Mouse (Mus musculus) brown adipose tissue, adult 24 weeks (tissue): ENCODE data around the gene Comt. TPM values are rescaled to one million over a fixed set of nuclear protein-coding genes. Genes with fewer than 3 reads are reported as not detected.

Experiments used
- H3K27ac ChIP-seq: fragments of 200-500 bp; replicated peaks from 2 replicates; pipeline ENCODE4 v1.5.1; 2012; ENCODE audit warnings: low read depth, mild to moderate bottlenecking, low read length
- H3K4me1 ChIP-seq: fragments of 200-500 bp; 2 replicates; pipeline ENCODE4 v1.6.1; 2012; ENCODE audit warnings: low read length, mixed read lengths; ENCODE audit not compliant: control insufficient read depth, insufficient read depth, insufficient read length
- H3K4me3 ChIP-seq: fragments of 200-500 bp; 2 replicates; pipeline ENCODE4 v1.5.1; 2012; ENCODE audit warnings: low read depth, mild to moderate bottlenecking, low read length, moderate library complexity; ENCODE audit not compliant: insufficient read depth
- polyA plus RNA-seq: library from polyadenylated mRNA; stranded (reverse); fragments of >200 nt; gene quantifications from 2 replicates; pipeline ENCODE4 v1.2.4, GENCODE M21; 2012; ENCODE audit not compliant: missing spikeins, insufficient read depth, insufficient read length

Comt gene
- polyA plus RNA-seq, 1 experiment, result 452 TPM

- 0 out of 2 replicates have a peak overlapping the region, but pooled peaks have one; percentile 2 for H3K27ac ChIP-seq
- peaks cover 27% of the 10 kb centered on the region for H3K4me1 ChIP-seq
- no peak overlapping the region for H3K4me3 ChIP-seq
Observed at GRCm38 (mm10) chr16:18409776-18410175, 16.9 kb downstream of the Comt start.

GRCm38 (mm10) chr16:18407912-18408311 is 18.7 kb downstream of the Comt start:
- H3K27ac ChIP-seq, result no peak overlapping the region
- H3K4me3 ChIP-seq, result no peak overlapping the region
- peaks cover 15% of the 10 kb centered on the region for H3K4me1 ChIP-seq

GRCm38 (mm10) chr16:18406293-18406692 is 20.4 kb downstream of the Comt start:
- no peak overlapping the region for H3K27ac ChIP-seq
- peaks cover 6% of the 10 kb centered on the region for H3K4me1 ChIP-seq
- no peak overlapping the region for H3K4me3 ChIP-seq

GRCm38 (mm10) chr16:18405876-18406275 is 20.8 kb downstream of the Comt start:
- no peak overlapping the region for H3K27ac ChIP-seq
- H3K4me1 ChIP-seq, result 0 out of 2 replicates have a peak, but pooled peaks cover 3% of the 10 kb centered on the region
- no peak overlapping the region for H3K4me3 ChIP-seq

- Histone ChIP-seq H3K4me3 (no peak overlapping the region), H3K27ac (no peak overlapping the region), H3K4me1 (0 out of 2 replicates have a peak, but pooled peaks cover 3% of the 10 kb centered on the region)
Observed at GRCm38 (mm10) chr16:18405091-18405854, 21.4 kb downstream of the Comt start.

GRCm38 (mm10) chr16:18403285-18403684 is 23.4 kb downstream of the Comt start:
- no peak overlapping the region for H3K4me3 ChIP-seq

GRCm38 (mm10) chr16:18400472-18401216 is 26.0 kb downstream of the Comt start:
- H3K4me1 ChIP-seq, result no peaks in the 10 kb centered on the region
- no peak overlapping the region for H3K4me3 ChIP-seq
- H3K27ac ChIP-seq, result no peak overlapping the region

More at GRCm38 (mm10) chr16:18403285-18403684, 23.4 kb downstream of the Comt start:
- Histone ChIP-seq H3K4me1 (0 out of 2 replicates have a peak, but pooled peaks cover 3% of the 10 kb centered on the region), H3K27ac (no peak overlapping the region)

GRCm38 (mm10) chr16:18400028-18400427 is 26.6 kb downstream of the Comt start:
- no peak overlapping the region for H3K27ac ChIP-seq
- no peaks in the 10 kb centered on the region for H3K4me1 ChIP-seq
- no peak overlapping the region for H3K4me3 ChIP-seq

GRCm38 (mm10) chr16:18396791-18397621 is 29.6 kb downstream of the Comt start:
- H3K27ac ChIP-seq, result no peak overlapping the region
- H3K4me3 ChIP-seq, result no peak overlapping the region
- no peaks in the 10 kb centered on the region for H3K4me1 ChIP-seq

GRCm38 (mm10) chr16:18396201-18396600 is 30.5 kb downstream of the Comt start:
- Histone ChIP-seq H3K27ac (no peak overlapping the region), H3K4me1 (no peaks in the 10 kb centered on the region), H3K4me3 (no peak overlapping the region)

GRCm38 (mm10) chr16:18395620-18396036 is 31.0 kb downstream of the Comt start:
- Histone ChIP-seq H3K4me1 (no peaks in the 10 kb centered on the region), H3K27ac (no peak overlapping the region), H3K4me3 (no peak overlapping the region)

- Histone ChIP-seq H3K4me3 (no peak overlapping the region), H3K27ac (no peak overlapping the region), H3K4me1 (no peaks in the 10 kb centered on the region)
Observed at GRCm38 (mm10) chr16:18394777-18395619, 31.7 kb downstream of the Comt start.

- Histone ChIP-seq H3K4me1 (no peaks in the 10 kb centered on the region), H3K27ac (no peak overlapping the region), H3K4me3 (no peak overlapping the region)
Observed at GRCm38 (mm10) chr16:18394056-18394455, 32.6 kb downstream of the Comt start.

- Histone ChIP-seq H3K4me3 (no peak overlapping the region), H3K4me1 (no peaks in the 10 kb centered on the region), H3K27ac (no peak overlapping the region)
Observed at GRCm38 (mm10) chr16:18393595-18393994, 33.1 kb downstream of the Comt start.
